In the genomic region with DNA sequence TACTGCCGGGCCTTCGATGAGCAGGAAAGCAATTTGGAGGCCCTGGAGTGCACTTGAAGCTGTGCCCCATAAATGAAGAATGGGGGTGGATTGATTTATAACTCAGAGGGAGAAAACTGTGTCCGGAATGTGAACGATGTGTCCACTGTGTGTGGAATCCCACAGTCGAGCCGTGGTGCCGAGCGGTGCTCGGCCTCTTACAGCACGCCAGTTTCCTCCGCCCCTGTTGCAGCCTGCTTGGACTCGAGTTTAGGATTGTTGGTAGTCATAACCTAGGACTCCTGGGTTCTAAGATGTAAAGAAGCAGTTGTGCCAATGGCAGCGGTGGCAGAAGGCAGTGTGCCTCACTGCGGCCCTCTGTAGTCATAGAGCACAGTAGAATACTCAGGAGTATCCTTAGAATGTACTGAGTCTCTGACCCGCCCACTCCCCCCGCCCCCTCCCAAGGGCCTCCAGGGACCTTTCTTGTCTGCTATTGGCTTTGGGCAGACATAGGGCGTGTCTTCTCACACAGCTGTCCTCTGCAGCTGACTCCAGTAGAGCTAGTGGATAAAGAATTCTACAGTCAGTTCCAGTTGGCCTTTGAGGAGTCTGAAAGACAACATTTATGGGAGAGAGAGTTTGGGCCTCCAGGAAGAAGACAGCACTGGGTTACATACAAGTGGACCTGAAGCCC, we compare ENCODE assay signal across 15 mouse cellular contexts.
DNase-seq lines count a peak whose midpoint lies in the region; ATAC-seq and TF ChIP-seq lines count a peak whose summit lies in the region.
"Had no signal": no experiment of that assay in that cellular context is flagged by ENCODE, and none has a peak within 500 bp of the region (broad histone marks: within the 10 kb centered on the region; RNA-seq: fewer than 3 reads in every experiment).

No protein-coding gene starts in this region.

- H3K4me1 ChIP-seq in kidney, postnatal 0 days (replicated peaks; ENCODE audit: insufficient read depth, low read length) = 0 out of 2 replicates have a peak, but pooled peaks cover 12% of the 10 kb centered on the region
- H3K4me1 ChIP-seq in embryonic facial prominence, embryonic 15.5 days = peaks cover 8% of the 10 kb centered on the region; the same call in 1 of the 2 replicates
- peaks cover 13% of the 10 kb centered on the region; the same call in 1 of the 2 replicates for H3K4me1 ChIP-seq in neural tube, embryonic 14.5 days (ENCODE audit: control insufficient read depth, insufficient read depth, low read length)
- H3K4me1 ChIP-seq: liver, embryonic 15.5 days had no signal

- no peaks in the 10 kb centered on the region for H3K36me3 ChIP-seq in kidney, postnatal 0 days (ENCODE audit: insufficient read depth, low read length)
- H3K36me3 ChIP-seq in embryonic facial prominence, embryonic 15.5 days = no peaks in the 10 kb centered on the region
- no peaks in the 10 kb centered on the region for H3K36me3 ChIP-seq in neural tube, embryonic 14.5 days (ENCODE audit: control insufficient read depth, insufficient read depth, low read length)
- H3K36me3 ChIP-seq: hindbrain, embryonic 10.5 days; liver, embryonic 15.5 days; midbrain, embryonic 12.5 days had no signal

- intact Hi-C loops in gastrocnemius, postnatal 36 days (cut with DNase I) = no loop called here

- peak overlapping the region; percentile 60 for H3K27ac ChIP-seq in kidney, postnatal 0 days
- peak overlapping the region; percentile 29; the same call in 1 of the 2 replicates for H3K27ac ChIP-seq in embryonic facial prominence, embryonic 15.5 days (replicated peaks)
- no peak overlapping the region for H3K27ac ChIP-seq in neural tube, embryonic 14.5 days (ENCODE audit: low read depth, low read length)
- no peak overlapping the region for H3K27ac ChIP-seq in layer of hippocampus, adult 2 months
- H3K27ac ChIP-seq: hindbrain, embryonic 10.5 days; liver, embryonic 15.5 days; midbrain, embryonic 12.5 days had no signal

- H3K4me2 ChIP-seq in kidney, postnatal 0 days (ENCODE audit: low read length) = 0 out of 2 replicates have a peak overlapping the region, but pooled peaks have one; percentile 21
- no peak overlapping the region for H3K4me2 ChIP-seq in embryonic facial prominence, embryonic 15.5 days (replicated peaks)
- no peak overlapping the region for H3K4me2 ChIP-seq in neural tube, embryonic 14.5 days (ENCODE audit: low read depth, low read length)
- H3K4me2 ChIP-seq: liver, embryonic 15.5 days; midbrain, embryonic 12.5 days had no signal

- no peak for TF ChIP-seq CTCF in kidney, postnatal 0 days (IDR thresholded peaks at IDR 0.05; ENCODE audit: low read depth)
- TF ChIP-seq CTCF in layer of hippocampus, adult 2 months (conservative IDR thresholded peaks at IDR 0.05) = no peak

- H3K9me3 ChIP-seq in kidney, postnatal 0 days (replicated peaks; ENCODE audit: low read length) = no peaks in the 10 kb centered on the region
- no peaks in the 10 kb centered on the region for H3K9me3 ChIP-seq in embryonic facial prominence, embryonic 15.5 days (replicated peaks)
- H3K9me3 ChIP-seq in neural tube, embryonic 14.5 days (ENCODE audit: control insufficient read depth, low read length) = no peaks in the 10 kb centered on the region
- H3K9me3 ChIP-seq: liver, embryonic 15.5 days had no signal

- H3K9ac ChIP-seq in kidney, postnatal 0 days (ENCODE audit: low read depth, low read length) = no peak overlapping the region
- H3K9ac ChIP-seq in embryonic facial prominence, embryonic 15.5 days = no peak overlapping the region
- no peak overlapping the region; the same call in 1 of the 2 replicates for H3K9ac ChIP-seq in neural tube, embryonic 14.5 days (replicated peaks; ENCODE audit: low read depth, low read length)
- H3K9ac ChIP-seq: liver, embryonic 15.5 days; midbrain, embryonic 12.5 days had no signal

- DNase-seq in gastrocnemius, adult 18-20 months (ENCODE audit: low spot score) = peak; percentile 8
- DNase-seq in gastrocnemius, postnatal 36 days = no peak
- peak; percentile 76 for DNase-seq in kidney, postnatal 0 days (ENCODE audit: low spot score)
- no peak for DNase-seq in kidney, adult 8-10 months
- DNase-seq in layer of hippocampus, adult 2 months (ENCODE audit: low spot score in 2 of 2) = no peak
- no peak for DNase-seq in spleen, postnatal 10 days (ENCODE audit: low spot score in 2 of 2)
- DNase-seq: cerebellum, adult 9-10 months; layer of hippocampus, postnatal 36 days; thymus, postnatal 36 days had no signal

- H3K4me3 ChIP-seq in kidney, postnatal 0 days (replicated peaks; ENCODE audit: low read depth, low read length) = no peak overlapping the region
- no peak overlapping the region for H3K4me3 ChIP-seq in embryonic facial prominence, embryonic 15.5 days (replicated peaks)
- no peak overlapping the region for H3K4me3 ChIP-seq in neural tube, embryonic 14.5 days (ENCODE audit: low read depth, low read length)
- no peak overlapping the region for H3K4me3 ChIP-seq in layer of hippocampus, adult 2 months
- H3K4me3 ChIP-seq: hindbrain, embryonic 10.5 days; liver, embryonic 15.5 days; midbrain, embryonic 12.5 days had no signal

- 31% methylated on average over 17 of the region's 17 CpGs for WGBS in kidney, postnatal 0 days
- WGBS in embryonic facial prominence, embryonic 15.5 days = 73% methylated on average over 17 of the region's 17 CpGs
- WGBS in neural tube, embryonic 14.5 days = 19% methylated on average over 17 of the region's 17 CpGs

- H3K27me3 ChIP-seq in kidney, postnatal 0 days (ENCODE audit: insufficient read depth, low read length) = no peaks in the 10 kb centered on the region
- no peaks in the 10 kb centered on the region for H3K27me3 ChIP-seq in embryonic facial prominence, embryonic 15.5 days
- H3K27me3 ChIP-seq in neural tube, embryonic 14.5 days (ENCODE audit: control insufficient read depth, insufficient read depth, low read length) = no peaks in the 10 kb centered on the region
- H3K27me3 ChIP-seq: liver, embryonic 15.5 days; Patski had no signal

- ATAC-seq in kidney, postnatal 0 days (replicated peaks; ENCODE audit: low FRiP score, low read depth) = peak; percentile 79
- ATAC-seq in embryonic facial prominence, embryonic 15.5 days (ENCODE audit: insufficient number of reproducible peaks, low FRiP score, low TSS enrichment, low read depth) = peak; percentile 56; the same call in 1 of the 2 replicates
- ATAC-seq in neural tube, embryonic 14.5 days (ENCODE audit: low read depth) = peak; percentile 66
- ATAC-seq: Patski had no signal

Comparison
In these comparisons a context has a peak if more than half of its experiments do, and no peak if none do; other contexts are left out.
1. DNase-seq: peak in gastrocnemius, adult 18-20 months (single experiment) and kidney, postnatal 0 days (single experiment); none in gastrocnemius, postnatal 36 days (0 of 2), kidney, adult 8-10 months (0 of 2), layer of hippocampus, adult 2 months (0 of 2) and spleen, postnatal 10 days (0 of 2).
2. H3K27ac ChIP-seq: peak in kidney, postnatal 0 days (single experiment) and embryonic facial prominence, embryonic 15.5 days (single experiment); none in neural tube, embryonic 14.5 days (single experiment) and layer of hippocampus, adult 2 months (single experiment).
3. Peak in every context shown above with its lines, with median percentiles within 50 percentile points of each other: ATAC-seq.